ENCODE assay signal across 8 mouse cellular contexts in the genomic region with DNA sequence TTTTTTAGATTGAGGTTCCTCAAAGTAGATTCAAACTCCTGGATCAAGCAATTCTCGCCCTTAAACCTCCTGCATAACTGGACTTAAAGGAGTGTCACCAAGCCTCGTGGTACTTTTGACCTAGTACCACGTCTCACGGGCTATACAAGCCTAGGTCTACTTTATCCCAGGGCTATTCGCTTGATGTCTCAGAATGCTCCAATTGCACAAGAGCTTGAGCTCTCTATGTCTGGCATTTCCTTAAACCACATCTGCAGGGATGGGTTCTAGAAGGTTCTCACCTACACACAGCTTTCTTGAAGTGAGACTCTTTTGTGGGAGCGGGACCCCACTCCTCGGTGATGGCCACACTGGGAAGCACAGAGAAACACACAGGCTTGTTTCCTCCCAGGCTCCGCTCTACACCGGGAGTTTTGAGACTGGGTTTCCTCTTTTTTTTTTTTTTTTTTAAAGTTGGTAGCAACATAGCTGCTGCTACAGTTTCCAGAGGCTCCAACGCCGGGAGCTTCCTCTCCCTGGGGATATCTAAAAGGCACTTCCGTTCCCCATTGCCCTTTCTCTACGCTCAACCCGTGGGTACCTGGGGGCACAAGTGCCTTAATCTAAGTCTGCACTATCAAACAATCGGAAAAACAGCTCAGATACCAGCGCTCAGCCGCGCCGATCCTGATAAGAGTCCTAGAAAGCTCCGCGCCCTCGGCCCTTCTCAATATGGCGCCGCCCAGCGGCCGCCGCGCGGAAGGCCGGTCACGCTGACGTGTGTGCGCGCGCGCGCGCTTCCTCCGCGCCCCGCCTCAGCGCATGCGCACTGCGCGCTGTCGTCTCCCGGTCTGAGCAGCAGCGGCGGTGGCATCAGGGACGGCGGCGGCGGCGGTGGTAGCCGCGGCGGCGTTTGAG. TPM values are rescaled to one million over a fixed set of nuclear protein-coding genes. Genes with fewer than 3 reads are reported as not detected.
A peak's percentile ranks its signal among the peaks of the same experiment; 100 is the strongest.
DNase-seq lines count a peak whose midpoint lies in the region; ATAC-seq lines count a peak whose summit lies in the region.

A gene (plus strand): TSS at position 802 of the 897 bp plus-strand sequence.

- peak; percentile 98 for DNase-seq in CD4-positive, CD25-positive, alpha-beta regulatory T cell, adult 2 months (ENCODE audit: low read depth, low spot score)
- DNase-seq in fibroblast of lung, adult 2 months (ENCODE audit: low read depth), result peak; percentile 67
- peak; percentile 96 for DNase-seq in kidney, postnatal 14 days
- peak; percentile 89 for DNase-seq in liver, embryonic 13.5 days
- peak; percentile 96 for DNase-seq in neural tube, embryonic 10.5 days (ENCODE audit: extremely low spot score, low spot score)

- H3K4me3 ChIP-seq in brown adipose tissue, adult 24 weeks (ENCODE audit: insufficient read depth, low read depth, low read length), result peak within 1 kb of the TSS; percentile 91
- H3K4me3 ChIP-seq in heart, embryonic 14.5 days (ENCODE audit: control insufficient read depth in 1 of 2, insufficient read depth in 1 of 2, low read depth in 1 of 2, low read length in 2 of 2), result peak within 1 kb of the TSS; percentile 95 to 99
- H3K4me3 ChIP-seq in liver, embryonic 13.5 days (replicated peaks), result peak within 1 kb of the TSS; percentile 83
- H3K4me3 ChIP-seq in stomach, embryonic 16.5 days (replicated peaks; ENCODE audit: low read length), result peak within 1 kb of the TSS; percentile 99

- no peaks in the 10 kb centered on the region for H3K36me3 ChIP-seq in heart, embryonic 14.5 days (ENCODE audit: control insufficient read depth, insufficient read depth, low read length)
- H3K36me3 ChIP-seq in liver, embryonic 13.5 days, result no peaks in the 10 kb centered on the region
- H3K36me3 ChIP-seq in stomach, embryonic 16.5 days (ENCODE audit: control insufficient read depth, insufficient read depth, low read length), result no peaks in the 10 kb centered on the region

- peak within 1 kb of the TSS; percentile 97 for H3K9ac ChIP-seq in heart, embryonic 14.5 days (ENCODE audit: low read length)
- peak within 1 kb of the TSS; percentile 96 for H3K9ac ChIP-seq in liver, embryonic 13.5 days
- peak within 1 kb of the TSS; percentile 100 for H3K9ac ChIP-seq in stomach, embryonic 16.5 days (ENCODE audit: low read length)

- peak; percentile 77 for ATAC-seq in heart, embryonic 14.5 days (ENCODE audit: insufficient number of reproducible peaks, insufficient read depth, low FRiP score, low read depth)
- ATAC-seq in liver, embryonic 13.5 days (ENCODE audit: low read depth), result peak; percentile 89
- peak; percentile 87 for ATAC-seq in stomach, embryonic 16.5 days (ENCODE audit: insufficient read depth, low FRiP score)

- WGBS in heart, embryonic 14.5 days, result 6% methylated on average over 58 of the region's 58 CpGs
- 5% methylated on average over 58 of the region's 58 CpGs for WGBS in liver, embryonic 13.5 days (ENCODE audit: insufficient replicate concordance)
- 5% methylated on average over 58 of the region's 58 CpGs for WGBS in stomach, embryonic 16.5 days

- no peaks in the 10 kb centered on the region for H3K9me3 ChIP-seq in heart, embryonic 14.5 days (ENCODE audit: control insufficient read depth, low read length)
- no peaks in the 10 kb centered on the region for H3K9me3 ChIP-seq in liver, embryonic 13.5 days (replicated peaks)
- H3K9me3 ChIP-seq in stomach, embryonic 16.5 days (replicated peaks; ENCODE audit: control insufficient read depth, low read length), result no peaks in the 10 kb centered on the region

- peaks cover 3% of the 10 kb centered on the region; the same call in 1 of the 2 replicates for H3K4me1 ChIP-seq in brown adipose tissue, adult 24 weeks (ENCODE audit: control insufficient read depth, insufficient read depth, insufficient read length, low read length)
- H3K4me1 ChIP-seq in heart, embryonic 14.5 days (ENCODE audit: control insufficient read depth in 2 of 2, insufficient read depth in 2 of 2, low read length in 2 of 2), result peaks cover 2 to 19% of the 10 kb centered on the region in 2 experiments
- peaks cover 49% of the 10 kb centered on the region for H3K4me1 ChIP-seq in liver, embryonic 13.5 days (replicated peaks)
- H3K4me1 ChIP-seq in stomach, embryonic 16.5 days (ENCODE audit: control insufficient read depth, insufficient read depth, low read length), result peaks cover 18% of the 10 kb centered on the region

- peak within 1 kb of the TSS; percentile 72 for H3K4me2 ChIP-seq in heart, embryonic 14.5 days (ENCODE audit: low read length)
- H3K4me2 ChIP-seq in liver, embryonic 13.5 days, result peak within 1 kb of the TSS; percentile 80
- H3K4me2 ChIP-seq in stomach, embryonic 16.5 days (ENCODE audit: low read depth, low read length), result peak within 1 kb of the TSS; percentile 80

- H3K27ac ChIP-seq in brown adipose tissue, adult 24 weeks (replicated peaks; ENCODE audit: low read depth, low read length), result peak within 1 kb of the TSS; percentile 99
- H3K27ac ChIP-seq in heart, embryonic 14.5 days (replicated peaks in 1 of 2; ENCODE audit: control insufficient read depth in 1 of 2, insufficient read depth in 1 of 2, low read depth in 2 of 2, low read length in 2 of 2), result peak within 1 kb of the TSS; percentile 83 to 98
- H3K27ac ChIP-seq in liver, embryonic 13.5 days, result peak within 1 kb of the TSS; percentile 87
- peak within 1 kb of the TSS; percentile 97 for H3K27ac ChIP-seq in stomach, embryonic 16.5 days (ENCODE audit: low read length)

- H3K27me3 ChIP-seq in heart, embryonic 14.5 days (ENCODE audit: control insufficient read depth, insufficient read depth, low read length), result no peaks in the 10 kb centered on the region
- no peaks in the 10 kb centered on the region for H3K27me3 ChIP-seq in liver, embryonic 13.5 days
- H3K27me3 ChIP-seq in stomach, embryonic 16.5 days (ENCODE audit: control insufficient read depth, insufficient read depth, low read length), result no peaks in the 10 kb centered on the region

RNA-seq across cellular contexts. Expression of the gene that starts here (rescaled TPM):
- polyA plus RNA-seq in brown adipose tissue, adult 24 weeks (2012; ENCODE audit: insufficient read depth, insufficient read length, missing spikeins), result 4.4 and 5.3 TPM in 2 replicates
- 12.7 and 15.7 TPM in 2 replicates for polyA plus RNA-seq in heart, embryonic 14.5 days (2014; fragmentation: Nextera tagmentation; extraction: Ambion mirVana)
- polyA plus RNA-seq in liver, embryonic 13.5 days (2015; fragmentation: Nextera tagmentation; extraction: Ambion mirVana), result 13.9 and 14.2 TPM in 2 replicates
- polyA plus RNA-seq in stomach, embryonic 16.5 days (2015; fragmentation: Nextera tagmentation; extraction: Ambion mirVana), result 18.3 and 22.0 TPM in 2 replicates

Comparison
In these comparisons a context has a peak if more than half of its experiments do, and no peak if none do; other contexts are left out.
1. Peak in every context shown above with its lines: DNase-seq, ATAC-seq, H3K4me3 ChIP-seq and H3K27ac ChIP-seq.